Mouse (Mus musculus): ENCODE data around the gene Tmppe. TPM values are rescaled to one million over a fixed set of nuclear protein-coding genes. Genes with fewer than 3 reads are reported as not detected.

Tmppe gene
- polyA plus RNA-seq, 1 experiment from 2014 or later, result 5.5 TPM

GRCm38 (mm10) chr9:114428103-114428834 is 27.4 kb downstream of the Tmppe start:
- H3K9me3 ChIP-seq (ENCODE audit: low read length), result no peaks in the 10 kb centered on the region
- no peak overlapping the region for H3K4me3 ChIP-seq (ENCODE audit: low read depth, low read length)
- TF ChIP-seq EP300 (IDR thresholded peaks at IDR 0.05) (no peak), CTCF (IDR thresholded peaks at IDR 0.05) (no peak)
- no peak overlapping the region for H3K4me2 ChIP-seq (replicated peaks; ENCODE audit: low read depth, low read length)
- 0 out of 2 replicates have a peak, but pooled peaks cover 1% of the 10 kb centered on the region for H3K36me3 ChIP-seq (ENCODE audit: insufficient read depth, low read length)
- no peak overlapping the region for H3K9ac ChIP-seq (replicated peaks; ENCODE audit: low read depth)
- no peaks in the 10 kb centered on the region for H3K27me3 ChIP-seq (replicated peaks; ENCODE audit: insufficient read depth, low read length)
- no peak for ATAC-seq
- no peak overlapping the region for H3K27ac ChIP-seq (ENCODE audit: low read length)
- WGBS, result 80% methylated on average over 12 of the region's 12 CpGs
- DNase-seq (ENCODE audit: low spot score), result no peak
- no peaks in the 10 kb centered on the region for H3K4me1 ChIP-seq (ENCODE audit: insufficient read depth, low read depth, low read length)

DNA sequence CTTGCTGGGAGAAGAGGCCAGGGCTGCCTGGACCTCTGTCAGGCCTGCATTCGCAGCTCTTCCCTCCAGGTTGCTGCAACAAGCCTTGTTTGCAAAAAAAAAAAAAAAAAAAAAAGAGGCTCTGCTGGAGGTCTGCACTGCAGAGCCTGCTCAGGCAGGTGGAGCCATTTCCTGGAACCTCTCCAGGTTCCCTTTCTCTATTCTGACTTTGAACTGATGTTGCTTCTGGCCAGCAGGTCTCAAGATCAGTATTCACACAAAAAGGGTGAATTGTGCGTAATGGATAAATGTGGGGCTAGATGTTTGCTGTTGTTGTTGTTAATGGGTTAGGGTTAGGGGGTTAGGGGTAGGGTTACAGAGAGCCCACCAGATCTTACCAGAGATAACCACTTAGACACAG is 34.8 kb downstream of the Tmppe start:
- WGBS, result 64% methylated on average over 2 of the region's 2 CpGs
- H3K4me3 ChIP-seq (ENCODE audit: low read depth, low read length), result no peak overlapping the region
- H3K36me3 ChIP-seq (ENCODE audit: insufficient read depth, low read length), result no peaks in the 10 kb centered on the region
- no peak overlapping the region for H3K4me2 ChIP-seq (replicated peaks; ENCODE audit: low read depth, low read length)
- H3K27me3 ChIP-seq (replicated peaks; ENCODE audit: insufficient read depth, low read length), result no peaks in the 10 kb centered on the region
- ATAC-seq (no peak), DNase-seq (ENCODE audit: low spot score) (no peak)
- H3K27ac ChIP-seq (ENCODE audit: low read length), result no peak overlapping the region
- H3K9me3 ChIP-seq (ENCODE audit: low read length), result no peaks in the 10 kb centered on the region
- H3K9ac ChIP-seq (replicated peaks; ENCODE audit: low read depth), result no peak overlapping the region
- no peak for TF ChIP-seq EP300 (IDR thresholded peaks at IDR 0.05)
- TF ChIP-seq CTCF (IDR thresholded peaks at IDR 0.05), result no peak
- no peaks in the 10 kb centered on the region for H3K4me1 ChIP-seq (ENCODE audit: insufficient read depth, low read depth, low read length)

DNA sequence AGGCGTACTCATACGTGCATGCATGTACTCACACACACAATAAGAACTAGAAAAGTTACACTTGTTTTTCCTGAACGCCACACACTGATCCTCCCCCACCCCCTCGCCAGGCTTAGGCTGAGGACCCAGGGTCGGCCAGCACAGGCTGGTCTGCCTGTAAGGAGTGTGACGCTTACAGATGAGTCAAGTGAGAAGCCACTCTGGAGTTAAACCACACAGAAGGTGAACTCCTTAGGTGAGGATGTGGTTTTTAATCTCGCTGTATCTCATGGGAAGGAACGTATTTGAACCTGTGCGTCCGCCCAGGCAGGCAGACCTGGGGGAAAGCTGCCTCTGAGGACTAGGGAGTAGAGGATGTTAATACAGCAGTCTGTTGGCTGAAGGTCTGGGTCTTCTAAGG is 39.6 kb downstream of the Tmppe start:
- DNase-seq (ENCODE audit: low spot score) (no peak), ATAC-seq (no peak)
- Histone ChIP-seq H3K4me1 (ENCODE audit: insufficient read depth, low read depth, low read length) (no peaks in the 10 kb centered on the region), H3K27ac (ENCODE audit: low read length) (no peak overlapping the region), H3K27me3 (replicated peaks; ENCODE audit: insufficient read depth, low read length) (no peaks in the 10 kb centered on the region), H3K4me2 (replicated peaks; ENCODE audit: low read depth, low read length) (no peak overlapping the region), H3K9ac (replicated peaks; ENCODE audit: low read depth) (no peak overlapping the region), H3K9me3 (ENCODE audit: low read length) (no peaks in the 10 kb centered on the region), H3K4me3 (ENCODE audit: low read depth, low read length) (no peak overlapping the region), H3K36me3 (ENCODE audit: insufficient read depth, low read length) (0 out of 2 replicates have a peak, but pooled peaks cover 4% of the 10 kb centered on the region)
- 78% methylated on average over 10 of the region's 10 CpGs for WGBS
- TF ChIP-seq CTCF (IDR thresholded peaks at IDR 0.05) (no peak), EP300 (IDR thresholded peaks at IDR 0.05) (no peak)

DNA sequence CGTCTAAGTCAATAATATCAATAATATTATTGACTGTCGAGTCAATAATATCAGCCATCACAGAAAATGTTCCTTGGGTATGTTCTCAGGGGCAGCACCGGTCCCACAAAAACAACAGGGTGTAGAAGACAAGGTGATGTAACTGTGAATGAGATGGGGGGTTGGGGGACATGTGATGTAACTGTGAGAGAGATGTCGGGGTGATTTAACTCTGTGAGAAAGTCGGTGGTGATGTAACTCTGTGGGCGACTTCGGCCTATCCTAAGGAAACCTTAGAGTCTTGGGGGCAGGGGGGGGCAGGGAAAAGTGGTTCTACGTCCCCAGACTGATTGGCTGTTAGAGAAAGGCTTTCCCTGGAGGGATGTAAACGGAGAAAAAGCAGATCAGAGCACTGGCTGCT is 41.3 kb downstream of the Tmppe start:
- H3K36me3 ChIP-seq (ENCODE audit: insufficient read depth, low read length), result 0 out of 2 replicates have a peak, but pooled peaks cover 4% of the 10 kb centered on the region
- H3K4me3 ChIP-seq (ENCODE audit: low read depth, low read length), result no peak overlapping the region
- no peak overlapping the region for H3K4me2 ChIP-seq (replicated peaks; ENCODE audit: low read depth, low read length)
- DNase-seq (ENCODE audit: low spot score) (no peak), ATAC-seq (no peak)
- H3K9me3 ChIP-seq (ENCODE audit: low read length), result no peaks in the 10 kb centered on the region
- no peaks in the 10 kb centered on the region for H3K4me1 ChIP-seq (ENCODE audit: insufficient read depth, low read depth, low read length)
- TF ChIP-seq CTCF (IDR thresholded peaks at IDR 0.05), result no peak
- TF ChIP-seq EP300 (IDR thresholded peaks at IDR 0.05), result no peak
- H3K27me3 ChIP-seq (replicated peaks; ENCODE audit: insufficient read depth, low read length), result no peaks in the 10 kb centered on the region
- H3K27ac ChIP-seq (ENCODE audit: low read length), result no peak overlapping the region
- WGBS, result 88% methylated on average over 9 of the region's 9 CpGs
- H3K9ac ChIP-seq (replicated peaks; ENCODE audit: low read depth), result no peak overlapping the region

GRCm38 (mm10) chr9:114442893-114443292 is 42.0 kb downstream of the Tmppe start:
- no peak for TF ChIP-seq CTCF (IDR thresholded peaks at IDR 0.05)
- TF ChIP-seq EP300 (IDR thresholded peaks at IDR 0.05), result no peak
- Histone ChIP-seq H3K4me1 (ENCODE audit: insufficient read depth, low read depth, low read length) (no peaks in the 10 kb centered on the region), H3K9me3 (ENCODE audit: low read length) (no peaks in the 10 kb centered on the region), H3K4me2 (replicated peaks; ENCODE audit: low read depth, low read length) (no peak overlapping the region), H3K27ac (ENCODE audit: low read length) (no peak overlapping the region), H3K9ac (replicated peaks; ENCODE audit: low read depth) (no peak overlapping the region), H3K4me3 (ENCODE audit: low read depth, low read length) (no peak overlapping the region), H3K36me3 (ENCODE audit: insufficient read depth, low read length) (0 out of 2 replicates have a peak, but pooled peaks cover 4% of the 10 kb centered on the region), H3K27me3 (replicated peaks; ENCODE audit: insufficient read depth, low read length) (no peaks in the 10 kb centered on the region)
- ATAC-seq (no peak), DNase-seq (ENCODE audit: low spot score) (no peak)
- 86% methylated on average over 9 of the region's 9 CpGs for WGBS

DNA sequence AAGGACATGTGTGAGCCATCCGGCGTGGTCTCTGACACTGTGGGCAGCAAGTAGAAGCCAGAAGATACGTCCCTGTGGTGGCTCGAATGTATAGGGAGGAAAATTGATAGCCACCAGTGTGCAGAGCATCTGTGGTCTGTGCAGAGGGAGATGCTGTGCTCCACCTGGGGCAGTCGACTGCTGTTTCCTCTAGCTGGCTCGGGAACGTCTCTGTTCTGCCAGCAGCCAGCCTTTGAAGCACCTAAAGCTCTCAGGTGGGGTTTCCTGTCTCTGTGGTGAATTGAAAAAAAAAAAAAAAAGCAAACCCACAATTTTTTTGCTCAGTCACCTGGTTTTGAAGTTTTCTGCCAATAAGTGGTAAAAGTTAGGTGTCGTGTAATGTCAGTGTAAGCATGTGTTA is 42.4 kb downstream of the Tmppe start:
- no peaks in the 10 kb centered on the region for H3K4me1 ChIP-seq (ENCODE audit: insufficient read depth, low read depth, low read length)
- H3K4me2 ChIP-seq (replicated peaks; ENCODE audit: low read depth, low read length), result no peak overlapping the region
- ATAC-seq, result no peak
- WGBS, result 89% methylated on average over 8 of the region's 8 CpGs
- TF ChIP-seq CTCF (IDR thresholded peaks at IDR 0.05), result no peak
- TF ChIP-seq EP300 (IDR thresholded peaks at IDR 0.05), result no peak
- no peak overlapping the region for H3K4me3 ChIP-seq (ENCODE audit: low read depth, low read length)
- H3K9me3 ChIP-seq (ENCODE audit: low read length), result no peaks in the 10 kb centered on the region
- no peaks in the 10 kb centered on the region for H3K27me3 ChIP-seq (replicated peaks; ENCODE audit: insufficient read depth, low read length)
- H3K36me3 ChIP-seq (ENCODE audit: insufficient read depth, low read length), result 0 out of 2 replicates have a peak, but pooled peaks cover 4% of the 10 kb centered on the region
- no peak overlapping the region for H3K27ac ChIP-seq (ENCODE audit: low read length)
- no peak for DNase-seq (ENCODE audit: low spot score)
- no peak overlapping the region for H3K9ac ChIP-seq (replicated peaks; ENCODE audit: low read depth)

Data from lung, postnatal 0 days (tissue).